22 mouse cellular contexts compared by ENCODE assay signal in the genomic region with DNA sequence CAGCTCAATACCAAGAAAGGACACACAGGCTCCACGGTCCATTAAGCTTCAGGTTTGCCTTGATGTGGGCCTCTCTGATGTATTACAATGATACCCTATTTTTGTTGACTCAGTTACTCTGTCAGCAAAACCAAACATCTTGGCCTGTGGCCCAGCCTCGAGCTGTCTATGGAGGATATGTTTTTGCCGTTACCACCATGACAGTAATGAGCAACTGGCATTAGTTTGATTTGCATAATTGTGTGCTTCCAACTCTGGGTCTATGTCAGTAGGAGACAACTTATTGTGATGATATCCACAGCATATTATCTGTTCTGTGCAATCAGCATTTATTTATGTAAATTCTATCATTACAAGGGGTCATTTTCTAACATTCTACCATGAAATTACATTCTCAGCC.
DNase-seq lines count a peak whose midpoint lies in the region; ATAC-seq and TF ChIP-seq lines count a peak whose summit lies in the region.
"Had no signal": no experiment of that assay in that cellular context is flagged by ENCODE, and none has a peak within 500 bp of the region (broad histone marks: within the 10 kb centered on the region; RNA-seq: fewer than 3 reads in every experiment).

No protein-coding gene starts in this region.

- H3K4me3 ChIP-seq in hindbrain, embryonic 13.5 days, result no peak overlapping the region
- H3K4me3 ChIP-seq in hindbrain, embryonic 16.5 days (ENCODE audit: low read length), result no peak overlapping the region
- no peak overlapping the region for H3K4me3 ChIP-seq in forebrain, embryonic 16.5 days (replicated peaks; ENCODE audit: low read length)
- H3K4me3 ChIP-seq: embryonic facial prominence, embryonic 12.5 days; heart, adult 2 months; heart, embryonic 15.5 days; hindbrain, embryonic 10.5 days; hindbrain, embryonic 15.5 days had no signal

- no peaks in the 10 kb centered on the region for H3K27me3 ChIP-seq in hindbrain, embryonic 13.5 days
- H3K27me3 ChIP-seq in hindbrain, embryonic 16.5 days (replicated peaks; ENCODE audit: control insufficient read depth, insufficient read depth, low read length), result no peaks in the 10 kb centered on the region
- H3K27me3 ChIP-seq in forebrain, embryonic 16.5 days (replicated peaks; ENCODE audit: control insufficient read depth, insufficient read depth, low read length), result no peaks in the 10 kb centered on the region
- H3K27me3 ChIP-seq: CH12.LX; embryonic facial prominence, embryonic 12.5 days; heart, embryonic 15.5 days; hindbrain, embryonic 15.5 days had no signal

- no peak for TF ChIP-seq POLR2A in brain, embryonic 14.5 days (IDR thresholded peaks at IDR 0.05; ENCODE audit: borderline replicate concordance, extremely low read depth, insufficient read depth, insufficient read length, poor library complexity, severe bottlenecking)

- no peak overlapping the region for H3K4me2 ChIP-seq in hindbrain, embryonic 13.5 days
- H3K4me2 ChIP-seq in hindbrain, embryonic 16.5 days (ENCODE audit: low read length), result no peak overlapping the region
- no peak overlapping the region for H3K4me2 ChIP-seq in forebrain, embryonic 16.5 days (ENCODE audit: low read length)
- H3K4me2 ChIP-seq: embryonic facial prominence, embryonic 12.5 days; heart, embryonic 11.5 days; heart, embryonic 15.5 days; hindbrain, embryonic 15.5 days had no signal

- H3K36me3 ChIP-seq in hindbrain, embryonic 13.5 days, result no peaks in the 10 kb centered on the region
- no peaks in the 10 kb centered on the region for H3K36me3 ChIP-seq in hindbrain, embryonic 16.5 days (ENCODE audit: control insufficient read depth, insufficient read depth, low read length)
- H3K36me3 ChIP-seq in forebrain, embryonic 16.5 days (ENCODE audit: control insufficient read depth, insufficient read depth), result no peaks in the 10 kb centered on the region
- H3K36me3 ChIP-seq: embryonic facial prominence, embryonic 12.5 days; heart, embryonic 15.5 days; hindbrain, embryonic 10.5 days; hindbrain, embryonic 15.5 days had no signal

- no peaks in the 10 kb centered on the region for H3K9me3 ChIP-seq in hindbrain, embryonic 13.5 days
- no peaks in the 10 kb centered on the region for H3K9me3 ChIP-seq in hindbrain, embryonic 16.5 days (ENCODE audit: control insufficient read depth, low read length)
- H3K9me3 ChIP-seq in forebrain, embryonic 16.5 days (ENCODE audit: control insufficient read depth, low read length), result no peaks in the 10 kb centered on the region
- H3K9me3 ChIP-seq: embryonic facial prominence, embryonic 12.5 days; heart, embryonic 15.5 days; hindbrain, embryonic 10.5 days; hindbrain, embryonic 15.5 days had no signal

- H3K9ac ChIP-seq in hindbrain, embryonic 13.5 days, result no peak overlapping the region
- no peak overlapping the region for H3K9ac ChIP-seq in hindbrain, embryonic 16.5 days (ENCODE audit: low read depth, low read length)
- H3K9ac ChIP-seq in forebrain, embryonic 16.5 days (replicated peaks; ENCODE audit: low read depth, low read length), result no peak overlapping the region
- H3K9ac ChIP-seq: embryonic facial prominence, embryonic 12.5 days; heart, embryonic 15.5 days; hindbrain, embryonic 15.5 days had no signal

- H3K4me1 ChIP-seq in hindbrain, embryonic 13.5 days (replicated peaks), result no peaks in the 10 kb centered on the region; the same call in none of the 2 replicates
- no peaks in the 10 kb centered on the region for H3K4me1 ChIP-seq in hindbrain, embryonic 16.5 days (ENCODE audit: control insufficient read depth, insufficient read depth, low read depth, low read length)
- peaks cover 12% of the 10 kb centered on the region for H3K4me1 ChIP-seq in forebrain, embryonic 16.5 days (replicated peaks; ENCODE audit: control insufficient read depth, insufficient read depth, low read length)
- H3K4me1 ChIP-seq: heart, embryonic 15.5 days; hindbrain, embryonic 15.5 days had no signal

- H3K27ac ChIP-seq in hindbrain, embryonic 13.5 days, result no peak overlapping the region
- H3K27ac ChIP-seq in hindbrain, embryonic 16.5 days (ENCODE audit: low read depth, low read length), result no peak overlapping the region
- no peak overlapping the region for H3K27ac ChIP-seq in forebrain, embryonic 16.5 days (ENCODE audit: low read length)
- H3K27ac ChIP-seq: embryonic facial prominence, embryonic 12.5 days; heart, adult 2 months; heart, embryonic 15.5 days; hindbrain, embryonic 10.5 days; hindbrain, embryonic 15.5 days had no signal

- ATAC-seq in hindbrain, embryonic 13.5 days (ENCODE audit: low FRiP score), result 0 out of 2 replicates have a peak, but pooled peaks have one; percentile 28
- no peak for ATAC-seq in hindbrain, embryonic 16.5 days
- ATAC-seq in forebrain, embryonic 16.5 days, result peak; percentile 94
- ATAC-seq: inflammation-experienced regulatory T-cells, adult 6 months; intestine, postnatal 0 days had no signal

- WGBS in hindbrain, embryonic 13.5 days, result 56% methylated on average over 3 of the region's 3 CpGs
- 46% methylated on average over 3 of the region's 3 CpGs for WGBS in hindbrain, embryonic 16.5 days
- WGBS in forebrain, embryonic 16.5 days, result 21% methylated on average over 3 of the region's 3 CpGs

- no peak for TF ChIP-seq CTCF in brain, embryonic 14.5 days (IDR thresholded peaks at IDR 0.05; ENCODE audit: borderline replicate concordance, extremely low read depth, insufficient read depth, insufficient read length)

- peak; percentile 39 for DNase-seq in retina, postnatal 1 day
- no peak for DNase-seq in retina, embryonic 14.5 days (ENCODE audit: low spot score)
- DNase-seq in brain, embryonic 14.5 days (ENCODE audit: low read depth), result peak; percentile 86
- DNase-seq in urinary bladder, adult 18-20 months (ENCODE audit: low spot score in 2 of 2), result no peak
- DNase-seq: adrenal gland, adult 2 months; adrenal gland, postnatal 36 days; cerebellum, adult 11 months; cerebellum, adult 9-10 months; cerebellum, postnatal 25 days; gastrocnemius, postnatal 10 days; heart, adult 2 months had no signal

Comparison
In these comparisons a context has a peak if more than half of its experiments do, and no peak if none do; other contexts are left out.
1. DNase-seq: peak in retina, postnatal 1 day (single experiment) and brain, embryonic 14.5 days (single experiment); none in retina, embryonic 14.5 days (single experiment) and urinary bladder, adult 18-20 months (0 of 2).